Mouse (Mus musculus): Measurements from ENCODE around the gene Shh. TPM values are rescaled to one million over a fixed set of nuclear protein-coding genes. Genes with fewer than 3 reads are reported as not detected.

The Shh gene
- total RNA-seq, 2 experiments from 2014 or later, result not detected

Other genes starting within 250 kb of the Shh start
- not detected for gene Cnpy1, start 221.4 kb downstream of the Shh start, total RNA-seq (2021)
- gene Rbm33, start 150.1 kb downstream of the Shh start, total RNA-seq (2021), result 10 to 100 TPM; 32.2 to 37.0 TPM